Mouse (Mus musculus): Measurements from ENCODE around the gene Stk11. TPM values are rescaled to one million over a fixed set of nuclear protein-coding genes. Genes with fewer than 3 reads are reported as not detected.
A peak's percentile ranks its signal among the peaks of the same experiment; 100 is the strongest.
"Not testable (repeated sequence)": the region's sequence is repeated elsewhere in the genome, so short reads cannot be mapped to it uniquely, and the experiment has no call there.

Stk11 gene
- polyA plus RNA-seq, 1 experiment from 2014 or later: 18.3 TPM

- not testable (repeated sequence) for ATAC-seq (ENCODE audit: low read depth); H3K4me3 ChIP-seq (replicated peaks); DNase-seq; H3K27me3 ChIP-seq; H3K9me3 ChIP-seq (replicated peaks)
- Histone ChIP-seq H3K4me1 (replicated peaks) (peaks cover 80% of the 10 kb centered on the region), H3K27ac (peak overlapping the region; percentile 84), H3K36me3 (peaks cover 17% of the 10 kb centered on the region), H3K4me2 (peak overlapping the region; percentile 96), H3K9ac (peak overlapping the region; percentile 62; the same call in 1 of the 2 replicates)
- 86% methylated on average over 4 of the region's 4 CpGs for WGBS (ENCODE audit: insufficient replicate concordance)
Measured at GRCm38 (mm10) chr10:80166136-80166535, 50.5 kb downstream of the Stk11 start.

GRCm38 (mm10) chr10:80167460-80168037, 51.9 kb downstream of the Stk11 start:
- ATAC-seq (ENCODE audit: low read depth): peak; percentile 80
- peaks cover 29% of the 10 kb centered on the region for H3K36me3 ChIP-seq
- H3K9ac ChIP-seq: peak overlapping the region; percentile 92
- peak overlapping the region; percentile 76 for H3K4me2 ChIP-seq
- H3K27ac ChIP-seq: peak overlapping the region; percentile 97
- H3K4me3 ChIP-seq (replicated peaks): peak overlapping the region; percentile 83
- under 1% methylated on average over 55 of the region's 55 CpGs for WGBS (ENCODE audit: insufficient replicate concordance)
- 0 out of 2 replicates have a peak, but pooled peaks cover 3% of the 10 kb centered on the region for H3K9me3 ChIP-seq (replicated peaks)
- DNase-seq: peak; percentile 98
- H3K4me1 ChIP-seq (replicated peaks): peaks cover 77% of the 10 kb centered on the region
- no peaks in the 10 kb centered on the region for H3K27me3 ChIP-seq

GRCm38 (mm10) chr10:80168038-80168661, 52.5 kb downstream of the Stk11 start:
- H3K27ac ChIP-seq: peak overlapping the region; percentile 97
- 0 out of 2 replicates have a peak, but pooled peaks cover 3% of the 10 kb centered on the region for H3K9me3 ChIP-seq (replicated peaks)
- peaks cover 73% of the 10 kb centered on the region for H3K4me1 ChIP-seq (replicated peaks)
- ATAC-seq (ENCODE audit: low read depth) (peak; percentile 50), DNase-seq (peak; percentile 91)
- H3K36me3 ChIP-seq: peaks cover 29% of the 10 kb centered on the region
- peak overlapping the region; percentile 76 for H3K4me2 ChIP-seq
- H3K27me3 ChIP-seq: no peaks in the 10 kb centered on the region
- H3K4me3 ChIP-seq (replicated peaks): peak overlapping the region; percentile 83
- under 1% methylated on average over 48 of the region's 48 CpGs for WGBS (ENCODE audit: insufficient replicate concordance)
- H3K9ac ChIP-seq: peak overlapping the region; percentile 92

- Histone ChIP-seq H3K27ac (peak overlapping the region; percentile 97), H3K9ac (peak overlapping the region; percentile 92), H3K27me3 (no peaks in the 10 kb centered on the region), H3K9me3 (replicated peaks) (0 out of 2 replicates have a peak, but pooled peaks cover 3% of the 10 kb centered on the region), H3K4me1 (replicated peaks) (peaks cover 72% of the 10 kb centered on the region), H3K4me2 (peak overlapping the region; percentile 76), H3K36me3 (peaks cover 29% of the 10 kb centered on the region), H3K4me3 (replicated peaks) (peak overlapping the region; percentile 83)
- DNase-seq (no peak), ATAC-seq (ENCODE audit: low read depth) (no peak)
- 62% methylated on average over 1 of the region's 1 CpGs for WGBS (ENCODE audit: insufficient replicate concordance)
Measured at GRCm38 (mm10) chr10:80169070-80169469, 53.5 kb downstream of the Stk11 start.

DNA sequence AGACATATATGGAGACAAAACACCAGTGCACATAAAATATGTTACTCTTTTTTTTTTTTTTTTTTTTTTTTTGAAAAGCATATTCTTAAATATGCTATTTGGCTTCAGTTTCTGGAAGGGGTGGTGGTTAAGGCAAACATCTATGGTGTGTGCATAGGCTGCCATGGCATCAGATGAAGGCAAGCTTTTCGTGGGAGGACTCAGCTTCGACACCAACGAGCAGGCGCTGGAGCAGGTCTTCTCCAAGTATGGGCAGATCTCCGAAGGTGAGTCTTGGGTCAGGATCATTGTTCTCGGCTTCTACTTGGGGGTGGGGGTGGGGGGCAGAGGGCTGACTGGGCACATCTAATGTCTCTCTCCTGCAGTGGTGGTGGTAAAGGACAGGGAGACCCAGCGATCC, 54.0 kb downstream of the Stk11 start:
- ATAC-seq (ENCODE audit: low read depth) (no peak), DNase-seq (no peak)
- no peaks in the 10 kb centered on the region for H3K27me3 ChIP-seq
- H3K27ac ChIP-seq: peak overlapping the region; percentile 97; the same call in 1 of the 2 replicates
- H3K4me3 ChIP-seq (replicated peaks): no peak overlapping the region
- 0 out of 2 replicates have a peak, but pooled peaks cover 3% of the 10 kb centered on the region for H3K9me3 ChIP-seq (replicated peaks)
- WGBS (ENCODE audit: insufficient replicate concordance): 93% methylated on average over 7 of the region's 7 CpGs
- H3K9ac ChIP-seq: no peak overlapping the region
- H3K4me2 ChIP-seq: no peak overlapping the region
- H3K4me1 ChIP-seq (replicated peaks): peaks cover 72% of the 10 kb centered on the region
- peaks cover 29% of the 10 kb centered on the region for H3K36me3 ChIP-seq

DNA sequence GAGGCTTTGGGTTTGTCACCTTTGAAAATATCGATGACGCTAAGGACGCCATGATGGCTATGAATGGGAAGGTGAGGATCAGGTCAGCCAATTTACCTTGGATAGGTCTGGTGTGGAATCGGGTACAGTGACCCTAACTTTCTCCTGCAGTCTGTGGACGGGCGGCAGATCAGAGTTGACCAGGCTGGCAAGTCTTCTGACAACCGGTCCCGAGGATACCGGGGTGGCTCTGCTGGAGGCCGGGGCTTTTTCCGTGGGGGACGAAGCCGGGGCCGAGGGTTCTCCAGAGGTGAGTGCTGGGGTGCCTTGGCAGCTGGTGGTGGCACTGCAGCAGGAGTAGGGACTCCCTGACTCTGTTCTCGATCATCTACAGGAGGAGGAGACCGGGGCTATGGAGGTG, 54.4 kb downstream of the Stk11 start:
- DNase-seq (no peak), ATAC-seq (ENCODE audit: low read depth) (no peak)
- H3K9me3 ChIP-seq (replicated peaks): 0 out of 2 replicates have a peak, but pooled peaks cover 3% of the 10 kb centered on the region
- 92% methylated on average over 16 of the region's 16 CpGs for WGBS (ENCODE audit: insufficient replicate concordance)
- H3K27ac ChIP-seq: no peak overlapping the region
- peaks cover 29% of the 10 kb centered on the region for H3K36me3 ChIP-seq
- H3K4me1 ChIP-seq (replicated peaks): peaks cover 74% of the 10 kb centered on the region
- H3K9ac ChIP-seq: no peak overlapping the region
- H3K4me2 ChIP-seq: no peak overlapping the region
- no peaks in the 10 kb centered on the region for H3K27me3 ChIP-seq
- H3K4me3 ChIP-seq (replicated peaks): no peak overlapping the region

- 93% methylated on average over 19 of the region's 19 CpGs for WGBS (ENCODE audit: insufficient replicate concordance)
- no peaks in the 10 kb centered on the region for H3K27me3 ChIP-seq
- H3K4me3 ChIP-seq (replicated peaks): no peak overlapping the region
- no peak overlapping the region for H3K9ac ChIP-seq
- no peak for DNase-seq
- H3K27ac ChIP-seq: no peak overlapping the region
- no peak for ATAC-seq (ENCODE audit: low read depth)
- peaks cover 71% of the 10 kb centered on the region for H3K4me1 ChIP-seq (replicated peaks)
- no peak overlapping the region for H3K4me2 ChIP-seq
- 0 out of 2 replicates have a peak, but pooled peaks cover 3% of the 10 kb centered on the region for H3K9me3 ChIP-seq (replicated peaks)
- H3K36me3 ChIP-seq: peaks cover 29% of the 10 kb centered on the region
Measured at GRCm38 (mm10) chr10:80170601-80171021, 55.0 kb downstream of the Stk11 start.

- H3K27ac ChIP-seq: no peak overlapping the region
- 0 out of 2 replicates have a peak, but pooled peaks cover 3% of the 10 kb centered on the region for H3K9me3 ChIP-seq (replicated peaks)
- no peak for ATAC-seq (ENCODE audit: low read depth)
Measured at GRCm38 (mm10) chr10:80171252-80171651, 55.6 kb downstream of the Stk11 start.

GRCm38 (mm10) chr10:80171760-80172526, 56.3 kb downstream of the Stk11 start:
- Histone ChIP-seq H3K9ac (peak overlapping the region; percentile 76), H3K4me3 (replicated peaks) (peak overlapping the region; percentile 80), H3K36me3 (peaks cover 29% of the 10 kb centered on the region), H3K4me1 (replicated peaks) (peaks cover 59% of the 10 kb centered on the region), H3K4me2 (peak overlapping the region; percentile 78), H3K27me3 (0 out of 2 replicates have a peak, but pooled peaks cover 2% of the 10 kb centered on the region), H3K9me3 (replicated peaks) (0 out of 2 replicates have a peak, but pooled peaks cover 3% of the 10 kb centered on the region), H3K27ac (peak overlapping the region; percentile 89)
- no peak for ATAC-seq (ENCODE audit: low read depth)
- WGBS (ENCODE audit: insufficient replicate concordance): 89% methylated on average over 45 of the region's 45 CpGs
- no peak for DNase-seq

More at GRCm38 (mm10) chr10:80171252-80171651, 55.6 kb downstream of the Stk11 start:
- WGBS (ENCODE audit: insufficient replicate concordance): 92% methylated on average over 15 of the region's 15 CpGs
- Histone ChIP-seq H3K4me3 (replicated peaks) (no peak overlapping the region), H3K27me3 (no peaks in the 10 kb centered on the region), H3K9ac (no peak overlapping the region), H3K36me3 (peaks cover 29% of the 10 kb centered on the region), H3K4me2 (no peak overlapping the region), H3K4me1 (replicated peaks) (peaks cover 65% of the 10 kb centered on the region)
- DNase-seq: no peak

DNA sequence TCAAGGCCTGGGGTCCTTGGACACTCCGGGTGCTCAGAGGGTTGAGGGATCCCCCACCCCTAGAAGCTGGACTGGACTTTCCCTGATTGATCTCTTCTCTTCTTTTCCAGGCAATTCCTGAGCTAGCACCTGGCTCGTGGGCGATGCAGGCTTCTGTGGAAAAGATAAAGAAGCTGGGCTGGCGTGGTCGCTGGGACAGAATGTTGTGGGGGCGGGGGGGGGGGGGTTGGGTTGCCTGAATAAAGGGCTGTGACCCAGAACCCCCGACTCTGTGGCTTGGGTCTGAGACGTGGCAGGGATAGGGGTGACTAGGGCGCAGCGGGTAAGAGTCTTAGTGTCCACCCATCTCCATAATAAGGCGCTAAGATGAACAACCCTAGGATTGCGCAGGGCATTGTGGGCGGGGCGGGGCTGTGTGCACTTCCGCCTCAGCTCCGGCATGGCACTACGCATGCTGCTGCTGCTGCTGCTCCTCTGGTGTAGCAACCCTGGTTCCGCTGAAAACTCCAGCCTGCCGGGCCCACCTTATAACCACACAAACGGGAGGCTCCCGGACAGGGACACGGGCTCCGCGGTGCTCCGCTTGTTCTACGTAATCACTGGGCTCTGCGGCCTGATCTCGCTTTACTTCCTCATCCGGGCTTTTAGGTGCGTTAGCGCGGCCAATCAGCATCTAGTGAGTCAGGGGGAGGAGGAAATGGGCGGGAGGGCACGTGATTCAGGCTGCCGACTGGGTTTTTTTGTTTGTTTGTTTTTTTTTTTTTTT, 57.1 kb downstream of the Stk11 start, which contains the start of gene 1600002K03Rik:
TSS of gene 1600002K03Rik (plus strand) at position 418 of the 766 bp plus-strand sequence.
- peak within 1 kb of the TSS; percentile 89 for H3K27ac ChIP-seq
- H3K9me3 ChIP-seq (replicated peaks): 0 out of 2 replicates have a peak, but pooled peaks cover 3% of the 10 kb centered on the region
- peaks cover 29% of the 10 kb centered on the region for H3K36me3 ChIP-seq
- DNase-seq (peak; percentile 86), ATAC-seq (ENCODE audit: low read depth) (peak; percentile 76)
- peak within 1 kb of the TSS; percentile 76 for H3K9ac ChIP-seq
- H3K4me2 ChIP-seq: peak within 1 kb of the TSS; percentile 78
- H3K4me3 ChIP-seq (replicated peaks): peak within 1 kb of the TSS; percentile 80
- H3K4me1 ChIP-seq (replicated peaks): peaks cover 56% of the 10 kb centered on the region
- WGBS (ENCODE audit: insufficient replicate concordance): 4% methylated on average over 34 of the region's 35 CpGs
- peaks cover 8% of the 10 kb centered on the region for H3K27me3 ChIP-seq
